Mouse (Mus musculus) cerebellum, postnatal 10 days (tissue): ENCODE data around the gene Lman1l.

Experiments
- DNase-seq, 2 experiments: peaks; one replicate each; pipeline ENCODE4 v3.0.0; 2021; ENCODE audit warnings: mixed read lengths in 2 of 2

Lman1l gene

GRCm38 (mm10) chr9:57644944-57645893 lies 24.6 kb upstream of the Lman1l start:
- peak; percentile 96 to 97 for DNase-seq

- DNase-seq, result peak in 1 of 2 experiments; percentile 49
Measured at GRCm38 (mm10) chr9:57644442-57644943, 23.9 kb upstream of the Lman1l start.

- DNase-seq, result no peak
Measured at GRCm38 (mm10) chr9:57643856-57644180, 23.2 kb upstream of the Lman1l start.

- no peak for DNase-seq
Measured at GRCm38 (mm10) chr9:57643169-57643855, 22.7 kb upstream of the Lman1l start.

GRCm38 (mm10) chr9:57641775-57642550 lies 21.4 kb upstream of the Lman1l start:
- no peak for DNase-seq

GRCm38 (mm10) chr9:57641022-57641421 lies 20.4 kb upstream of the Lman1l start:
- no peak for DNase-seq

GRCm38 (mm10) chr9:57640384-57640783 lies 19.8 kb upstream of the Lman1l start:
- no peak for DNase-seq

GRCm38 (mm10) chr9:57639661-57640328 lies 19.2 kb upstream of the Lman1l start:
- DNase-seq, result no peak

- DNase-seq, result no peak
Measured at GRCm38 (mm10) chr9:57638651-57639459, 18.3 kb upstream of the Lman1l start.

- peak; percentile 64 to 75 for DNase-seq
Measured at GRCm38 (mm10) chr9:57637741-57638322, 17.3 kb upstream of the Lman1l start.

GRCm38 (mm10) chr9:57637272-57637671 lies 16.7 kb upstream of the Lman1l start:
- DNase-seq, result no peak

- no peak for DNase-seq
Measured at GRCm38 (mm10) chr9:57633481-57634024, 13.0 kb upstream of the Lman1l start.

- DNase-seq, result peak; percentile 90 to 94
Measured at GRCm38 (mm10) chr9:57629118-57629874, 8.7 kb upstream of the Lman1l start.

- DNase-seq, result no peak
Measured at GRCm38 (mm10) chr9:57628717-57629116, 8.1 kb upstream of the Lman1l start.

- DNase-seq, result no peak
Measured at GRCm38 (mm10) chr9:57627892-57628291, 7.3 kb upstream of the Lman1l start.

- DNase-seq, result no peak
Measured at GRCm38 (mm10) chr9:57627191-57627590, 6.6 kb upstream of the Lman1l start.

GRCm38 (mm10) chr9:57625674-57626500 lies 5.3 kb upstream of the Lman1l start:
- DNase-seq, result no peak

GRCm38 (mm10) chr9:57624295-57624694 lies 3.7 kb upstream of the Lman1l start:
- DNase-seq, result no peak

- no peak for DNase-seq
Measured at GRCm38 (mm10) chr9:57618854-57619253, 1.7 kb downstream of the Lman1l start.
